Mouse (Mus musculus) embryonic facial prominence, embryonic 11.5 days (tissue): ENCODE results near the gene Cers6. TPM values are rescaled to one million over a fixed set of nuclear protein-coding genes. Genes with fewer than 3 reads are reported as not detected.

ENCODE experiments used
- ATAC-seq: fragments of 200-750 bp; cut with Nextera tagmentation; replicated peaks from 2 replicates; pipeline ENCODE4 v1.8.0; 2017; ENCODE audit warnings: low read depth; ENCODE audit not compliant: insufficient number of reproducible peaks, low FRiP score, low TSS enrichment
- DNase-seq: peaks from one replicate; pipeline ENCODE4 v3.0.0-alpha.2; 2015; ENCODE audit warnings: low spot score
- H3K27ac ChIP-seq: fragments of 300-500 bp; sonication (generic); replicated peaks from 2 replicates; pipeline ENCODE4 v1.5.1; 2014; ENCODE audit warnings: mild to moderate bottlenecking, low read depth, low read length, control low read depth
- H3K27me3 ChIP-seq: fragments of 300-500 bp; sonication (generic); 2 replicates; pipeline ENCODE4 v1.6.1; 2014; ENCODE audit warnings: mild to moderate bottlenecking, low read length, moderate library complexity, mixed read lengths; ENCODE audit not compliant: control insufficient read depth, insufficient read depth
- H3K36me3 ChIP-seq: fragments of 300-500 bp; sonication (generic); replicated peaks from 2 replicates; pipeline ENCODE4 v1.6.1; 2014; ENCODE audit warnings: low read depth, mild to moderate bottlenecking, low read length, moderate library complexity, mixed read lengths; ENCODE audit not compliant: control insufficient read depth, insufficient read depth
- H3K4me1 ChIP-seq: fragments of 300-500 bp; sonication (generic); 2 replicates; pipeline ENCODE4 v1.6.1; 2014; ENCODE audit warnings: low read length, mixed read lengths; ENCODE audit not compliant: control insufficient read depth, insufficient read depth
- H3K4me2 ChIP-seq: fragments of 300-500 bp; sonication (generic); 2 replicates; pipeline ENCODE4 v1.6.1; 2014; ENCODE audit warnings: low read depth, mild to moderate bottlenecking, control low read depth, low read length, moderate library complexity
- H3K4me3 ChIP-seq: fragments of 300-500 bp; sonication (generic); 2 replicates; pipeline ENCODE4 v1.5.1; 2014; ENCODE audit warnings: low read depth, low read length, control low read depth
- H3K9ac ChIP-seq: fragments of 300-500 bp; sonication (generic); replicated peaks from 2 replicates; pipeline ENCODE4 v1.6.1; 2014; ENCODE audit warnings: mild to moderate bottlenecking, control low read depth, low read length
- H3K9me3 ChIP-seq: fragments of 300-500 bp; sonication (generic); replicated peaks from 2 replicates; pipeline ENCODE4 v1.6.1; 2016; ENCODE audit warnings: mild to moderate bottlenecking, low read length, inconsistent platforms, mixed read lengths; ENCODE audit not compliant: control insufficient read depth
- WGBS: fragments of 180-500 bp; shearing (Covaris S2); extraction: QIAGEN DNeasy Blood & Tissue Kit; methylation state at CpG from one replicate; pipeline ENCODE4 v1.1.7; 2014; 5-methylcytosine and 5-hydroxymethylcytosine counted together
- polyA plus RNA-seq: library from polyadenylated mRNA; unstranded; fragments of >200 nt; fragmentation: Nextera tagmentation; extraction: Ambion mirVana; gene quantifications from 2 replicates; pipeline ENCODE4 v1.2.1, GENCODE M21; 2014

The Cers6 gene
- polyA plus RNA-seq, 1 experiment from 2014 or later: 33.6 TPM

DNA sequence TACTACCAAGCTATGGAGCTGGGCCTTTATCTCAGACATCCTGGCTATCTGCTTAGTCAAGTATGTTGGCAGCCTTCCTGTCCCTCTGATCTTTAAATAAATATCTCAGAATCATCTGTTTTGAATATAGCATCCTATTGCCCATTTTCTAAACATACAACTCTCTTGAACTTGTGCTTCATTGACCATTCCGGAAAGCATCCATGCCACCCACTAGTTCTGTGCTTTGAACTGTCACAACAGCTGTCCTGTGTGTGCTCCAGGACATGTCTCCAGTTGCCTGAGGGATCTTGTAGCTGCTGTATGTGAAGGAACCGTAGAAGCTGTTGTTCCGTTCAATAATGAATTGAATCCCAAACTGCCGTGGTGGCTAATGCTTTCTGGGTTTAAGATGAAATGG, 188.9 kb downstream of the Cers6 start:
- Histone ChIP-seq H3K9ac (no peak overlapping the region), H3K4me1 (no peaks in the 10 kb centered on the region), H3K4me2 (no peak overlapping the region), H3K36me3 (no peaks in the 10 kb centered on the region), H3K27ac (no peak overlapping the region), H3K4me3 (no peak overlapping the region), H3K9me3 (no peaks in the 10 kb centered on the region), H3K27me3 (no peaks in the 10 kb centered on the region)
- ATAC-seq (no peak), DNase-seq (no peak)
- 70% methylated on average over 4 of the region's 4 CpGs for WGBS

- Histone ChIP-seq H3K4me3 (no peak overlapping the region), H3K27ac (no peak overlapping the region), H3K27me3 (no peaks in the 10 kb centered on the region), H3K9ac (no peak overlapping the region), H3K9me3 (no peaks in the 10 kb centered on the region), H3K4me1 (no peaks in the 10 kb centered on the region), H3K36me3 (no peaks in the 10 kb centered on the region), H3K4me2 (no peak overlapping the region)
- DNase-seq: no peak
- 45% methylated on average over 1 of the region's 1 CpGs for WGBS
- no peak for ATAC-seq
Observed at GRCm38 (mm10) chr2:69051596-69051995, 190.4 kb downstream of the Cers6 start.

- ATAC-seq: no peak
Observed at GRCm38 (mm10) chr2:69053210-69053858, 192.1 kb downstream of the Cers6 start.

GRCm38 (mm10) chr2:69054279-69054678, 193.0 kb downstream of the Cers6 start:
- WGBS: 81% methylated on average over 4 of the region's 4 CpGs
- no peak for DNase-seq
- H3K27me3 ChIP-seq: no peaks in the 10 kb centered on the region
- no peak for ATAC-seq
- H3K4me2 ChIP-seq: no peak overlapping the region
- H3K4me3 ChIP-seq: no peak overlapping the region
- no peaks in the 10 kb centered on the region for H3K4me1 ChIP-seq
- no peaks in the 10 kb centered on the region for H3K9me3 ChIP-seq
- H3K36me3 ChIP-seq: no peaks in the 10 kb centered on the region
- H3K27ac ChIP-seq: no peak overlapping the region
- no peak overlapping the region for H3K9ac ChIP-seq

More at GRCm38 (mm10) chr2:69053210-69053858, 192.1 kb downstream of the Cers6 start:
- H3K4me1 ChIP-seq: no peaks in the 10 kb centered on the region
- H3K27me3 ChIP-seq: no peaks in the 10 kb centered on the region
- H3K9me3 ChIP-seq: no peaks in the 10 kb centered on the region
- no peaks in the 10 kb centered on the region for H3K36me3 ChIP-seq
- H3K27ac ChIP-seq: no peak overlapping the region
- no peak overlapping the region for H3K9ac ChIP-seq
- 73% methylated on average over 4 of the region's 4 CpGs for WGBS
- no peak for DNase-seq
- no peak overlapping the region for H3K4me2 ChIP-seq
- no peak overlapping the region for H3K4me3 ChIP-seq

DNA sequence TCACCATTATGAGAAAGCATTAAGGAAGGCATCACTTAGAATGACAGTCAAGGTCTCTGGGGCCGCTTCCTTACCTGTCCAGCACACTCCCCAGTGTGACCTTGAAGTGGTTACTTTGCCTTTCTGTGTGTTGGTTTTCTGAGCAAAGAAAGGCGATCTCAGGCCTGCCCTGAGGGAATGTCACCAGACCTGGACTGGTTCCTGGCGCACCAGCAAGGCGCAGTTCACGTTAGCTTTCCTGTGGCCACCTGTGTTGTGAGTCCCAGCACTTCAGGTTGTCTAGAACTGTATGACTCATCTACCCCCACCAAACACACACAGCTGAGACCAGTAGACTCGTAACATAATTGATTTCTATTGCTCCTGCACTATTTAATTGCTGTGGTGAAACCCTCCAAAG, 193.9 kb downstream of the Cers6 start:
- no peak overlapping the region for H3K27ac ChIP-seq
- no peak overlapping the region for H3K4me3 ChIP-seq
- WGBS: 89% methylated on average over 6 of the region's 6 CpGs
- no peaks in the 10 kb centered on the region for H3K4me1 ChIP-seq
- H3K9me3 ChIP-seq: no peaks in the 10 kb centered on the region
- no peak overlapping the region for H3K9ac ChIP-seq
- no peaks in the 10 kb centered on the region for H3K27me3 ChIP-seq
- ATAC-seq (no peak), DNase-seq (no peak)
- H3K36me3 ChIP-seq: no peaks in the 10 kb centered on the region
- no peak overlapping the region for H3K4me2 ChIP-seq

- Histone ChIP-seq H3K9ac (no peak overlapping the region), H3K27ac (no peak overlapping the region), H3K4me3 (no peak overlapping the region), H3K36me3 (no peaks in the 10 kb centered on the region), H3K4me2 (no peak overlapping the region), H3K9me3 (no peaks in the 10 kb centered on the region), H3K27me3 (no peaks in the 10 kb centered on the region), H3K4me1 (no peaks in the 10 kb centered on the region)
- ATAC-seq (no peak), DNase-seq (no peak)
Observed at GRCm38 (mm10) chr2:69061313-69061712, 200.1 kb downstream of the Cers6 start.

DNA sequence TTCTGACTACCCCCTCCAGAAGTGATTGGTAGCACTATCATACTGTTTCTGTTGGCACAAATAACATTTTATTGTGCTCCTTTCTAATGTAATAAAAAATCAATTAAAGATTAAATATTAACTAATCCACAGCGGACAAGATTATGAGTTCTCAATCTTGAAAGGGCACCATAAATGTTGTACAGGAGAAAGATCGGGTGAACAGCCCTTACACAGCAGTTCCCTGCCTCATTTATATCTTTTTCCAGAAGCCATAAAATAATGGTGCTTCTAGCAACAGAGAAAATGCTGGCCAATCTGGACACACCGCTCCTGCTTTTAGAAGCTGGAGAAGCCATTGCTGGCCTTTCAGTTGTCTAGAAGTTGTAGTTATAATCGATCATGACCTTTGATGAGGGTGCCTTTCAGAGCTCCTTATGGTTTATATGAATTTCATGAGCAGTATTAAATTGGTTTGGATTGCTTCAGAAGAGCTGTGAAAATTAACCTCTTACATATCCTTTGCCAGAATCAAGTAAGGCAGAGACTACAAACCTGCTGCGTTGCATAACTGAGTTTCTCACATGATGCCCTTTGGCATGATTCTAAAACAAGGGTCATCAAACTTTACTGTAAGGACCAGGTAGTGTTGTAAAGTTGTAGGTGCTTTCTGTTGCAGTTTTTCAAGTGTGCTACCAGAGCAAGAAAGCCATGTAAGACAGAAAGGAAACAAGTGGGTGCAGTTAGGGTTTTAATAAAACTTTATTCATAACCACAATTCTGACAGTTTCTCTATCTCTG, 200.9 kb downstream of the Cers6 start:
- 94% methylated on average over 5 of the region's 5 CpGs for WGBS
- H3K36me3 ChIP-seq: no peaks in the 10 kb centered on the region
- no peak overlapping the region for H3K4me3 ChIP-seq
- DNase-seq (no peak), ATAC-seq (no peak)
- no peaks in the 10 kb centered on the region for H3K4me1 ChIP-seq
- no peak overlapping the region for H3K4me2 ChIP-seq
- no peak overlapping the region for H3K27ac ChIP-seq
- no peaks in the 10 kb centered on the region for H3K27me3 ChIP-seq
- H3K9me3 ChIP-seq: no peaks in the 10 kb centered on the region
- no peak overlapping the region for H3K9ac ChIP-seq

DNA sequence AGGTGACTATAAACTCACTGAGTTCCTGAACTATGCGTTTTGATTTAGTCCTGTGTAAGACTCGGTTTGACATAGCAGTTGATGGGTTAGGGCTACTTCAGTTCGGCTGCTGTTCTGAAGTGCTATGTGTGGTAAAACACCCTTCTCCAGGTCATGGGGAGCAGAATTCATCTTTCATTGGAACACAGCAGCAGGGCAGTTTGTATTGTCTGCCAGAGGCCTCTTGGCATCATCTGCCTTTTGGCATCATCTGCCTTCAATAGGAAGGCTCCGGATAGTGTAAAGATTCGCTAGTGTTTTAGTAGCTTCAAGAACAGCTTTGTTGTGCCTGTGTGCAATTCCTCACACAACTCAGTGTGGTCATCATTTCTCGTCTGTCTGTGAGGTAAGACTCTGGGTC, 203.5 kb downstream of the Cers6 start:
- no peaks in the 10 kb centered on the region for H3K36me3 ChIP-seq
- H3K4me3 ChIP-seq: no peak overlapping the region
- ATAC-seq (no peak), DNase-seq (no peak)
- no peaks in the 10 kb centered on the region for H3K27me3 ChIP-seq
- H3K4me1 ChIP-seq: no peaks in the 10 kb centered on the region
- H3K9ac ChIP-seq: no peak overlapping the region
- 92% methylated on average over 6 of the region's 6 CpGs for WGBS
- no peaks in the 10 kb centered on the region for H3K9me3 ChIP-seq
- no peak overlapping the region for H3K27ac ChIP-seq
- H3K4me2 ChIP-seq: no peak overlapping the region
